Mouse (Mus musculus) neural tube, embryonic 13.5 days (tissue): ENCODE measurements at regions not wholly inside any gene's neighbourhood (a gene's known extent, or its start where the extent isn't known, plus 50 kb on each side); places are given as distances from the start of the nearest gene placed in this dataset.

ENCODE experiments used
- ATAC-seq: fragments of 200-750 bp; cut with Nextera tagmentation; 2 replicates; pipeline ENCODE4 v1.8.0; 2017; ENCODE audit warnings: low read depth, mild to moderate bottlenecking, moderate TSS enrichment, moderate library complexity
- H3K27ac ChIP-seq: fragments of 300-500 bp; sonication (generic); replicated peaks from 2 replicates; pipeline ENCODE4 v1.5.1; 2015; ENCODE audit warnings: moderate library complexity, mild to moderate bottlenecking, inconsistent platforms
- H3K27me3 ChIP-seq: fragments of 300-500 bp; sonication (generic); 2 replicates; pipeline ENCODE4 v1.6.1; 2015; ENCODE audit warnings: mild to moderate bottlenecking, inconsistent platforms
- H3K36me3 ChIP-seq: fragments of 300-500 bp; sonication (generic); 2 replicates; pipeline ENCODE4 v1.6.1; 2015; ENCODE audit warnings: mild to moderate bottlenecking, inconsistent platforms
- H3K4me1 ChIP-seq: fragments of 300-500 bp; sonication (generic); replicated peaks from 2 replicates; pipeline ENCODE4 v1.6.1; 2015; ENCODE audit warnings: inconsistent platforms
- H3K4me2 ChIP-seq: fragments of 300-500 bp; sonication (generic); 2 replicates; pipeline ENCODE4 v1.6.1; 2015; ENCODE audit warnings: inconsistent platforms, mild to moderate bottlenecking, moderate library complexity
- H3K4me3 ChIP-seq: fragments of 300-500 bp; sonication (generic); 2 replicates; pipeline ENCODE4 v1.5.1; 2015; ENCODE audit warnings: mild to moderate bottlenecking, inconsistent platforms
- H3K9ac ChIP-seq: fragments of 300-500 bp; sonication (generic); 2 replicates; pipeline ENCODE4 v1.6.1; 2015; ENCODE audit warnings: moderate library complexity, mild to moderate bottlenecking, inconsistent platforms
- H3K9me3 ChIP-seq: fragments of 300-500 bp; sonication (generic); 2 replicates; pipeline ENCODE4 v1.6.1; 2016; ENCODE audit warnings: inconsistent platforms
- WGBS: fragments of 180-500 bp; shearing (Covaris S2); methylation state at CpG from one replicate; pipeline ENCODE4 v1.1.7; 2015; 5-methylcytosine and 5-hydroxymethylcytosine counted together

DNA sequence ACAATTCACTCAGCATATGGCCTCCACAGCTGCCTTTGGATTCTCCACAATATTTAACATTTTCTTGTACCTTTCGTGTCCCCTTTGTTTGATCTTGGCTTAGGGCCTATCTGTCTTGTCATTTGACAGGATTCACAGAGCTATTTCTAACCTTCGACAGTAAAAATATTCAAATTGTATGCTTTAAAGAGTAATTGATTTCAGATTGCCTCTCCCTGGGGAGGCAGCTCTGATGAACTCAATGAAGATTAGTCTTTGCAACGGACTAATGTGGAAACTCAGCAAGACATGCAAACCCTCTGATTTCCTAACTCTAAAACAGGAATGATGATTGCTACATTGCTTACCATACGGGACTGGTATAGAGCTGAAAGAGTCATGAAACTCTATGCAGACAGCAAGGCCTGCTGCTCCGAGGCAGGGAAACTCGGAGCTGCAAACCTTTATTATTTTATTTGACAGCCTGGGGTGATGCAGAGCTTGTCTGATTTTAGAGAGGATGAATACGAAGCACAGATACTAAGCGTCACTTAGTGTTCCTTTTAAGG, 67.2 kb upstream of the Cd28 start:
- WGBS: 41% methylated on average over 8 of the region's 8 CpGs
- Histone ChIP-seq H3K27me3 (no peaks in the 10 kb centered on the region), H3K4me3 (no peak overlapping the region), H3K36me3 (no peaks in the 10 kb centered on the region), H3K9ac (no peak overlapping the region), H3K9me3 (no peaks in the 10 kb centered on the region), H3K27ac (no peak overlapping the region; the same call in 1 of the 2 replicates), H3K4me1 (peaks cover 14% of the 10 kb centered on the region), H3K4me2 (no peak overlapping the region)
- ATAC-seq: no peak

GRCm38 (mm10) chr1:60646828-60647227, 69.8 kb upstream of the Cd28 start:
- H3K27me3 ChIP-seq: no peaks in the 10 kb centered on the region
- no peak overlapping the region for H3K9ac ChIP-seq
- H3K9me3 ChIP-seq: no peaks in the 10 kb centered on the region
- ATAC-seq: no peak
- H3K36me3 ChIP-seq: no peaks in the 10 kb centered on the region
- peaks cover 15% of the 10 kb centered on the region for H3K4me1 ChIP-seq
- H3K4me3 ChIP-seq: no peak overlapping the region
- H3K27ac ChIP-seq: no peak overlapping the region
- H3K4me2 ChIP-seq: no peak overlapping the region
- 73% methylated on average over 5 of the region's 5 CpGs for WGBS

DNA sequence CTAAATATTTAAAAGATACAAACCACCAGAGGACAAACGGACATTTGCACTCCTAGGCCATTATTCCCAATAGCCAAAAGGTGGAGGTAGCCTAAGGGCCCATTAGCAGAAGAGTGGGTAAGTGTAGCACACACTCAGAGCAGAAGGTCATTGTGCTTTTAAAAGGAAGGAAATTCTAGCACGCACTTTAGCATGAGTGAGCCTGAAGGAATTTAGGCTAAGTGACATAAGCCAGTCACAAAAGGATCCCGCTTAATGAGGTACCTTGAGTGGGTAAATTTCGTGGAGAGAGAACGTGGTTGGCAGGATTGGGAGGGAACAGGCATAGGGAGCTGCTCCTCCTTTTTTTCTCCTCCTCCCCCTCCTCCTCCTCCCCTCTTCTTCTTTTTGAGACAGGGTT, 70.4 kb upstream of the Cd28 start:
- WGBS: 74% methylated on average over 5 of the region's 5 CpGs
- no peak overlapping the region for H3K9ac ChIP-seq
- H3K4me3 ChIP-seq: no peak overlapping the region
- H3K27ac ChIP-seq: no peak overlapping the region
- no peak overlapping the region for H3K4me2 ChIP-seq
- no peaks in the 10 kb centered on the region for H3K27me3 ChIP-seq
- H3K36me3 ChIP-seq: no peaks in the 10 kb centered on the region
- no peak for ATAC-seq
- peaks cover 21% of the 10 kb centered on the region for H3K4me1 ChIP-seq
- H3K9me3 ChIP-seq: no peaks in the 10 kb centered on the region

- no peaks in the 10 kb centered on the region for H3K9me3 ChIP-seq
- H3K36me3 ChIP-seq: no peaks in the 10 kb centered on the region
- no peaks in the 10 kb centered on the region for H3K27me3 ChIP-seq
- H3K4me2 ChIP-seq: no peak overlapping the region
- 86% methylated on average over 1 of the region's 1 CpGs for WGBS
- ATAC-seq: no peak
- no peak overlapping the region for H3K27ac ChIP-seq
- H3K4me3 ChIP-seq: no peak overlapping the region
- peaks cover 21% of the 10 kb centered on the region for H3K4me1 ChIP-seq
- no peak overlapping the region for H3K9ac ChIP-seq
Measured at GRCm38 (mm10) chr1:60645176-60645575, 71.4 kb upstream of the Cd28 start.

- H3K4me2 ChIP-seq: no peak overlapping the region
- no peak for ATAC-seq
- H3K36me3 ChIP-seq: no peaks in the 10 kb centered on the region
Measured at GRCm38 (mm10) chr1:60642761-60643160, 73.8 kb upstream of the Cd28 start.

GRCm38 (mm10) chr1:60642175-60642574, 74.4 kb upstream of the Cd28 start:
- Histone ChIP-seq H3K27ac (no peak overlapping the region), H3K4me3 (no peak overlapping the region), H3K9ac (no peak overlapping the region), H3K4me1 (peaks cover 7% of the 10 kb centered on the region), H3K9me3 (no peaks in the 10 kb centered on the region), H3K4me2 (no peak overlapping the region), H3K36me3 (no peaks in the 10 kb centered on the region), H3K27me3 (no peaks in the 10 kb centered on the region)
- no peak for ATAC-seq
- WGBS: 45% methylated on average over 2 of the region's 2 CpGs

More at GRCm38 (mm10) chr1:60642761-60643160, 73.8 kb upstream of the Cd28 start:
- WGBS: 56% methylated on average over 3 of the region's 3 CpGs
- Histone ChIP-seq H3K27me3 (no peaks in the 10 kb centered on the region), H3K4me3 (no peak overlapping the region), H3K27ac (no peak overlapping the region), H3K9me3 (no peaks in the 10 kb centered on the region), H3K9ac (no peak overlapping the region), H3K4me1 (peaks cover 7% of the 10 kb centered on the region)

- Histone ChIP-seq H3K27ac (0 out of 2 replicates have a peak overlapping the region, but pooled peaks have one; percentile 42), H3K4me2 (no peak overlapping the region), H3K27me3 (no peaks in the 10 kb centered on the region), H3K4me1 (peaks cover 7% of the 10 kb centered on the region), H3K4me3 (no peak overlapping the region), H3K36me3 (no peaks in the 10 kb centered on the region), H3K9me3 (no peaks in the 10 kb centered on the region), H3K9ac (no peak overlapping the region)
- no peak; the same call in 1 of the 2 replicates for ATAC-seq
- WGBS: 44% methylated on average over 7 of the region's 7 CpGs
Measured at GRCm38 (mm10) chr1:60641324-60641764, 74.4 kb upstream of the Raph1 start.

DNA sequence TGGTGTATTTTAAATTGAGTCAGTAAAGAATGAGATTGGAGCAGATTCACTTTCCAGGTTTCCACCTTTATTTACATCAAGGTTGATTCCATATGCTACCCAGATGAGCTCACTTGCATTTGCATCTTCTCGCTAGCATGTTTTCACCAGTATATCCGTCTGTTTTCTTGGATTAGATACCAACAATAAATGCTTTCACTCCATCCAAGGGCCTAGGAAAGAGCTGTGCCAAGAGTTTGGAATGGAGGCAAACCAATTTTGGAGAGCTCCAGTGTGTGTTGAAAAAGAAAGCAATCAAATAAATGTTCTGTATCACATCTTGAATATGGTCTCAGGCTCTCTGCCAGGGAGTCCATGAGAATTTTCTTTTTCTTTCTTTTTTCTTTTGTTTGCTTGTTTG, 72.6 kb upstream of the Raph1 start:
- Histone ChIP-seq H3K27ac (no peak overlapping the region), H3K4me3 (no peak overlapping the region), H3K4me2 (no peak overlapping the region), H3K9me3 (no peaks in the 10 kb centered on the region), H3K27me3 (no peaks in the 10 kb centered on the region), H3K9ac (no peak overlapping the region), H3K36me3 (no peaks in the 10 kb centered on the region), H3K4me1 (peaks cover 7% of the 10 kb centered on the region)
- ATAC-seq: no peak
- 81% methylated on average over 2 of the region's 2 CpGs for WGBS

GRCm38 (mm10) chr1:60639059-60639458, 72.2 kb upstream of the Raph1 start:
- H3K4me3 ChIP-seq: no peak overlapping the region
- no peak overlapping the region for H3K9ac ChIP-seq
- H3K4me2 ChIP-seq: no peak overlapping the region
- peaks cover 7% of the 10 kb centered on the region for H3K4me1 ChIP-seq
- H3K27ac ChIP-seq: no peak overlapping the region
- ATAC-seq: no peak
- H3K27me3 ChIP-seq: no peaks in the 10 kb centered on the region
- H3K9me3 ChIP-seq: no peaks in the 10 kb centered on the region
- no peaks in the 10 kb centered on the region for H3K36me3 ChIP-seq
- 58% methylated on average over 2 of the region's 2 CpGs for WGBS

DNA sequence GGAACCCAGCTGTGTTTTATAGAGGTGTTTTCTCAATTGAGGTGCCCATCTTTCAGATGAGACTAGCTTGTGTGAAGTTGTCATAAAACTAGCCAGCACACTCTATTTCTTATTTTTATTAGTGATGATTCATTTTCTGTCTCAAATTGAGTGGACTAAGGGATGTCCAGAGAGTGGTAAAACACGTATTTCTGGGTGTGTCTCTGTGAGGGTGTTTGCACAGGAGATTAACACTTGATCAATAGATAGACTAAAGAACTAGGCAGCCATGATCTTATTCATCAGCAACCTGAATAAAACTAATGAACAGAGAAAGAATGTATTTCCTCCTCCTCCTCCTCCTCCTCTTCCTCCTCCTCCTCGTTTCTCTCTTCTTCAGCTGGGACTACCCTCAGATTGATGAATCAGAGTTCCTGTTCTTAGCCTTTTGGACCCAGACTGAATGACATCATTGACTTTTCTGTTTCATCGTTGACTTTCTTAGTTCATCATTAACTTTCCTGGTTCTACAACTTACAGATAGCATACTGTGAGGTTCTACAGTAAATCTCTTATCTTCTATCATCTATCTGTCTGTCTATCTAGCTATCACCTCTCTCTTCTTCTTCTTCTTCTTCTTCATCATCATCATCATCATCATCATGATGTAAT, 70.0 kb upstream of the Raph1 start:
- Histone ChIP-seq H3K36me3 (no peaks in the 10 kb centered on the region), H3K9me3 (no peaks in the 10 kb centered on the region), H3K4me3 (no peak overlapping the region), H3K4me2 (no peak overlapping the region), H3K27ac (no peak overlapping the region), H3K9ac (no peak overlapping the region), H3K4me1 (peaks cover 7% of the 10 kb centered on the region), H3K27me3 (no peaks in the 10 kb centered on the region)
- ATAC-seq: no peak
- WGBS: 83% methylated on average over 3 of the region's 3 CpGs

DNA sequence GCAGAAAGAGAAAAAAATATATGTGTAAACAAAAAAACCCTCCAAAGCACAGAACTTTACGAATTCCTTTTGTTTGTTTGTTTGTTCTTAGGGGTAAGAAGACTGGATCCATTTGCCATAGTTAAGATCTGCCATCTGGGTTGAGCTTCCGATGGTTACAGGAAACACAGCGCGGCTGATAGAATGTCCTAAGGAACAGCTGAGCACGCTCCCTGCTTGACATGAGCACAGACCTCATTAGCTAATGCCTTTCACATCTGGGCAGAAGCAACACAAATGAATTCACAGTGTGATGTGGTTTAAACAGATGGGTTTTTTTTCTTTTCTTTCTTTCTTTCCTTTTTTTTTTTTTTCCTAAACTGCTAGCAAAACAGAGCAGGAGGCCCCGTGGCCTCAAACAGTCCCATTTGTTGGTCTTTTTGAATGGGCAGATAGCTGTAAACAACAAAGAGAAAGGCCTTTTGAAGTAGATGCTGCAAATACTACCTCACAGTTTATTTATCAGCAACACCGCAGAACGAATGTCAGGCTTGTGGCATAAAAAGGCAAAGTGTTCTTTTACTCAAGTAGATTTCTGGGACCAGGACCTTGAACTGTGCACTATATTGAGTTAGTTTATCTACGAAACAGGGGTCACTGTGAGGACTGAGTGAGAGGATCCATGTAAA, 61.0 kb upstream of the Raph1 start:
- H3K27ac ChIP-seq: peak overlapping the region; percentile 33; the same call in 1 of the 2 replicates
- no peak for ATAC-seq
- H3K36me3 ChIP-seq: no peaks in the 10 kb centered on the region
- H3K9me3 ChIP-seq: no peaks in the 10 kb centered on the region
- 30% methylated on average over 9 of the region's 9 CpGs for WGBS
- no peak overlapping the region for H3K4me3 ChIP-seq
- H3K4me2 ChIP-seq: no peak overlapping the region
- peaks cover 24% of the 10 kb centered on the region for H3K4me1 ChIP-seq
- H3K27me3 ChIP-seq: no peaks in the 10 kb centered on the region
- no peak overlapping the region for H3K9ac ChIP-seq

GRCm38 (mm10) chr1:60627367-60627766, 60.5 kb upstream of the Raph1 start:
- WGBS: 60% methylated on average over 4 of the region's 4 CpGs
- H3K27me3 ChIP-seq: no peaks in the 10 kb centered on the region
- no peak overlapping the region for H3K4me3 ChIP-seq
- no peaks in the 10 kb centered on the region for H3K9me3 ChIP-seq
- H3K9ac ChIP-seq: no peak overlapping the region
- no peak for ATAC-seq
- H3K4me2 ChIP-seq: no peak overlapping the region
- peaks cover 24% of the 10 kb centered on the region for H3K4me1 ChIP-seq
- no peaks in the 10 kb centered on the region for H3K36me3 ChIP-seq
- peak overlapping the region; percentile 33; the same call in 1 of the 2 replicates for H3K27ac ChIP-seq
